Mouse (Mus musculus) CD4-positive, CD25-positive, alpha-beta regulatory T cell, adult 2 months (primary cell): ENCODE measurements at regions not wholly inside any gene's neighbourhood (a gene's known extent, or its start where the extent isn't known, plus 50 kb on each side); places are given as distances from the start of the nearest gene placed in this dataset.
A peak's percentile ranks its signal among the peaks of the same experiment; 100 is the strongest.

ENCODE experiments used
- DNase-seq: peaks from one replicate; pipeline ENCODE4 v3.0.0-alpha.2; 2012; ENCODE audit warnings: low read depth, low spot score

DNA sequence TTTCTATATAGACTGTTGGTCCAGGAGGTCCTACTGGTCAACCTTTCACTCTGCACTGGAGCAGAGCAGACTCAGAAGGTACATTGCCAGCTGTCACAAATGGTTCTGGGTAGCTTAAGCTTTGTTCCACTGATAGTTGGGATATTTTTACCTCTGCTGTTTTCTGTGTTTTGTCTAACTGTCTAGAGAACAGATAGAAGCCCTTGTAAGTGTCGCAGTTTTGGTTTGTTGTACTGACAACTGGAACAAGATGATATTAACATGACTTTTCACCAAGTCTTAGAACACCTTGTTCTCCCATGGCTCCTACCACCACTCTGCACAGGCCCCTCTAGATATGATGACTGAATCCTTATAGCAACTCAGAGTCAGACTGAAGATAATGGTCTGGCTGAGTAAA lies 199.9 kb upstream of the Trib2 start:
- no peak for DNase-seq

- DNase-seq = no peak
These were observed 198.9 kb upstream of the Trib2 start for GRCm38 (mm10) chr12:16015596-16015995.

- peak; percentile 55 for DNase-seq
These were observed 198.0 kb upstream of the Trib2 start for GRCm38 (mm10) chr12:16014679-16015078.

GRCm38 (mm10) chr12:16013861-16014630 lies 197.3 kb upstream of the Trib2 start:
- peak; percentile 70 for DNase-seq

DNA sequence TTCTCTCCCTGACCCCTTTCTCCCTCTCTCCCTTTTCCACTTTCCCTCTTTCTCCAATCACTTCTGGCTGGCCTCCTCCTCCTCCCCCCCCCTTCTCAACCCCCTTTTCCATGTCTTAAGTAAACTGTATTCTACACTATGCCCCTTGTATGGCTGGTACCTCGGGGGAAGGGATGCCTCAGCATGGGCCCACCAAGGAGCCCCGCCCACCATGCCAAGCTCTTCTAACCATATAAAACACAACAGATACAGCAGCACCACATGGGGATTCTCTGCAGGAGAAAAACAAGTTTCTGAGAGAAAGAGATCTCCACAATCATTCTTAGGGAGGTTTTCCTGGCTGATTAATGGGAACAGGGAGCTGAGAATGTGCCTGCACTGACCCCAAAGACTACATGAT lies 196.6 kb upstream of the Trib2 start:
- no peak for DNase-seq

DNA sequence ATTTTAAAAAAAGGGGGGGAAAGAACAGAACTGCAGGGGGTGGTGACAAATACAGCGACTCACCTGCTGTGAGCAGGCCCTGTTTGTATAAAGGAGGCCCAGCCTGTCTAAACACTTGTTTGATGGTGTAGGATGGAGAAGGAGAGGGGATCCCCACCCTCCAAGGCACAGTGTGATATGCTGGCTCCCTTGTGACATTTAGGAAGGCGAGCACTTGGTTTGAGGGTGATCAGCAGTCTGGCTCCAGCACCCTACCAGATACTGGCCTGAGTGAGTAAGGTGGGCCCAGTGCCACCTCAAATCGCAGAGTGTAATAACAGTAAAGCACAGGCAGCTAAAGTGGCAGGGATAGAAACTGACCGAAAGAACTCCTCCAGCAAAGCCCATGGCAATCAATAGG lies 195.4 kb upstream of the Trib2 start:
- DNase-seq = no peak

- DNase-seq = no peak
These were observed 193.3 kb upstream of the Trib2 start for GRCm38 (mm10) chr12:16009822-16010620.

- DNase-seq = peak; percentile 70
These were observed 192.2 kb upstream of the Trib2 start for GRCm38 (mm10) chr12:16008763-16009515.

DNA sequence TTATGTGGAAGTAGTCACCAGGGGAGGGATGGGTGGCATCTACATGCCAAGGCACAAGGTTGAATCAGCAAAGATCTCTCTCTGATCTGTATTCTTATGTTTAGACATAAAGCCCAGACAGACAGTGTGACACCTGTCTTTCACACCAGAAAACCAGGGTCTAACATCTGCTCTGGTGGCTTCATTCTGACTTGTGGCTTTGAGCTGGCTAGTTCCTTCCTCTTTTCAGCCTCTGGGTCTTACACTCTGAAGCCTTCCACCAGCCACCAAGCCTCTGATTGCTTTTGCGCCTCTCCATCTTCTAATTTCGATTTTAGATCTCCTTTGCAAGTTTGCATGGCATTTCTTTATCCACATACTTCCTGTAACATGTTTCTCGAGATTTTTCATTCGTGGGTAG lies 191.5 kb upstream of the Trib2 start:
- DNase-seq = peak; percentile 58

DNA sequence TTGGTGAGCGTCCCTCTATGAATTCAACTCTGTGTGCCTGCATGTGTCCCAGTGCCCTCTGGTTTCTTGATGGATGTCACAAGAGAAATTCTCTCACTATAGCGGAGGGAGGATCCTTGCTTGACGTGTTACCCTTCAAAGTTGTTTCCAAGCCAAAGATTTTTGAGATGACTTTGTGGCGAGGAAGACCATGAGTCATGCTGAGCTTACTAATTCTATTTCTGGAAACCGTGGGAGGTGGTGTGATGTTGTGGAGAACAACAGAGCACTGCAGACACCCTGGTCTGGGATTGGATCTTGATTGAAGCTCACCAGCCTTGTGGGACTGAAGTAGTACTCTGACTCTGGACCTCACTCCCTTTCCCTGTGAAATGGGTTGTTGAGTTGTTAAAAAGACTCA lies 190.0 kb upstream of the Trib2 start:
- peak; percentile 59 for DNase-seq

- DNase-seq = no peak
These were observed 189.6 kb upstream of the Trib2 start for GRCm38 (mm10) chr12:16006286-16006685.

DNA sequence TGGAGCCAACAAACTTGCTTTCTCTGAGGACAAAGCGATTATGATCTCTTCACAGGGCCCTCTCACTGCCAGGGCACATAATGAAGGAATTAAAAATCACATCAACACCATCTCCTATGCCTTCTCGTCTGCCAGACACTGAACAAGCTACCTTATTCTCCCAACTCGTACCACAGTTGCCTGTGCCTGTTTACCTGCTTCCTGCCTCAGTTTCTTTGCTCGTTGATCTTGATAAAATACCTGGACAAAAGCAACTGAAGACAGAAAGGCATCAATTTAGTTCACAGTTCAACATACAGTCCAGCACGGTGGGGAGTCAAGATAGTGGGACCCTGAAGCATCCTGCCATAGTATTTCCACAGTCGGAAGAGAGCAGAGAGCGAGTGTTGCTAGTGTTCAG lies 185.1 kb upstream of the Trib2 start:
- DNase-seq = no peak

- no peak for DNase-seq
These were observed 184.5 kb upstream of the Trib2 start for GRCm38 (mm10) chr12:16001225-16001624.

GRCm38 (mm10) chr12:15998331-15998730 lies 181.6 kb upstream of the Trib2 start:
- DNase-seq = peak; percentile 63

DNA sequence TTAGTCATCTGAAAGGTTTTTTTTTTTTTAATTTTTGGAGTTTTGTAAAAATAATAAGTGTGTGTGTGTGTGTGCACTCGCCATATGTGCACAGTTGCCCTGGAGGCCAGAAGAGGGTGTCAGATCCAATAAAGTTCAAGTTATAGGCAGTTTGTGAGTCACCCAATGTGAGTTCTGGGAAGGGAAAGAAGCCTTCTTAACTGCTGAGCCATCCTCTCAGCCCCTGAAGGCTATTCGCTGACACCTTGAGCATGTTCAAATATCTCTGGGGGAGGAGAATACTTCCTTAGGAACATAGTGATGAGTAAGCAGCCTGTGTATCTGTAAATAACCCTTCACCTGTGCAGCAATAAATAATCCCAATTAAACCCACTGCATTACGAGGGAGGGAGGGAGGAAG lies 177.1 kb upstream of the Trib2 start:
- no peak for DNase-seq

GRCm38 (mm10) chr12:15986351-15986750 lies 169.6 kb upstream of the Trib2 start:
- DNase-seq = no peak

DNA sequence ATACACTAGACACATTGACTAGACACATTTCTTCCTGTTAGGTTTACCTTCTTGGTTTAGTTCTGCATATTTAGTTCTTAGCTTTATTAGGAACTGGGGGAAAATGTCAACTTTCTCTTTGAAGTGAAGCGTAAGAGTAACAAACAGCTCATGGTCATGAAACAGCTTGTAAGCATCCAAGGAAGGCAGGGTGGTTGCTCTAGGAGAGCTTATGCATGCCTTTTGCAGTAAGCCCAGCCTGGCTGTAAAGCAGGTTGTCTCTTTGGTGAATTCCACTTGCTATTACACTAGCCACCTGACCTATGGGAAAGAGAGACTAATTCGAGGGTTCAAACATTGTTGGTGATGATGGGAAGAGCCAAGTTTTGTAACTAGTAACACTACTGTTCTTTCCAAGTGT lies 168.9 kb upstream of the Trib2 start:
- no peak for DNase-seq

GRCm38 (mm10) chr12:15983591-15984300 lies 167.0 kb upstream of the Trib2 start:
- DNase-seq = no peak

GRCm38 (mm10) chr12:15981741-15982140 lies 165.0 kb upstream of the Trib2 start:
- peak; percentile 72 for DNase-seq

- DNase-seq = no peak
These were observed 162.5 kb upstream of the Trib2 start for GRCm38 (mm10) chr12:15979233-15979632.

DNA sequence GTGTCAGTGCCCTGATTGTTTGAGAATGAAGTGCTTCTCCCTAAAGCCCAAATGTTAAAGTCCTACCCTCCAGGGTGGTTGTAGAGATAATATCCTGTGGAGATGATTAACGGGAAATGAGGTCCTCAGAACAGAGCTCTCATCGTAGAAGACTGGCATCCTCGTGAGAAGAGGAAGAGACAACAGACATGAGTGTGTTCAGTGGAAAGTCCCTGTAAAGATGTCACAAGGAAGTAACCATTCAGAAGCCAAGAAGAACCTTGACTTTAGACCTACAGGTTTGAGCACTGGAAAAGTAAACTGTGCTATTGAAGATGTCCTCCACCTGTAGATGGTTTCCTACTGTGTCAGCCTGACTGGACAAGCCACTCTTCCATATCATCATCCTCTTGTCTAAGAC lies 155.1 kb upstream of the Trib2 start:
- DNase-seq = peak; percentile 76

- DNase-seq = peak; percentile 38
These were observed 153.5 kb upstream of the Trib2 start for GRCm38 (mm10) chr12:15970262-15970661.
